9 mouse cellular contexts compared by ENCODE assay signal in the genomic region with DNA sequence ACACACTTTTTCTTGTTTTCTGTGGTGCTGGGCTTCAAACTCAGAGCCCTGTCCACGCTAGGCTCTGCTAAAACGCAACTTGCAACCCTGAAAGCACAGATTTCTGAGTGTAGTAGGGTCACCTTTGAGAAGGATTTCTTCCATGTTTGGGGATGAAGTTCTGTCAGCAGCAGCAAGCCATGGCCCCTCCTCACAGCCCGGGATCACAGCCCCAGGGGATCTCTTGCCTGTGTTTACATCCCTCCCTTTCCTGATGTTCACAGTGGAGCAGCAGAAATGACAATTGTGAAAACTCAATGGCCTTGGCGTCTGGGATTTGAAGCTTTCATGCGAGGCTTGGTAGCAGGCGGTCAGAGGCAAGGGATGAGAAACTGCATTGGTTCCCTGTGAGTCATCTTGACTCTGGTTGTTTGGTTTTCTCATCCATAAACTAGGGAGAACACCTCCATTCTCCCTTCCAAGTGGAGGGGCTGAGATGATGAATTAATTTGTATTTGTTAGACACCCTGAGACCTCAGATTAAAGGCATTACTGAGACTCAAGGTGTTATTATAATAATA. TPM values are rescaled to one million over a fixed set of nuclear protein-coding genes. Genes with fewer than 3 reads are reported as not detected.
A peak's percentile ranks its signal among the peaks of the same experiment; 100 is the strongest.
DNase-seq lines count a peak whose midpoint lies in the region; ATAC-seq lines count a peak whose summit lies in the region.
"Had no signal": no experiment of that assay in that cellular context is flagged by ENCODE, and none has a peak within 500 bp of the region (broad histone marks: within the 10 kb centered on the region; RNA-seq: fewer than 3 reads in every experiment).

Gene Plekhg3, plus strand, starts transcription at position 312 of the 560 bp plus-strand sequence.

- intact Hi-C loops in heart, postnatal 14 days (cut with DNase I), result loop anchor here (5.0 kb wide), 1 partner anchor 33 kb away; no protein-coding TSS in a partner anchor

- no peak for DNase-seq in frontal cortex, adult 2 months (ENCODE audit: extremely low spot score in 1 of 2, low spot score in 1 of 2)
- no peak for DNase-seq in frontal cortex, postnatal 25 days (ENCODE audit: low spot score in 2 of 2)
- DNase-seq in liver, embryonic 11.5 days (ENCODE audit: low spot score), result no peak
- DNase-seq in heart, postnatal 14 days, result no peak
- DNase-seq in neural tube, embryonic 10.5 days (ENCODE audit: extremely low spot score, low spot score), result no peak
- DNase-seq in frontal cortex, postnatal 14 days (ENCODE audit: low spot score in 2 of 2), result no peak

- H3K36me3 ChIP-seq in liver, embryonic 12.5 days, result no peaks in the 10 kb centered on the region
- H3K36me3 ChIP-seq in liver, embryonic 11.5 days (ENCODE audit: control insufficient read depth, insufficient read depth, low read length), result no peaks in the 10 kb centered on the region
- H3K36me3 ChIP-seq: lung, embryonic 15.5 days had no signal

- no peak within 1 kb of the TSS for H3K27ac ChIP-seq in liver, embryonic 12.5 days
- H3K27ac ChIP-seq in liver, embryonic 11.5 days (ENCODE audit: low read depth, low read length), result no peak within 1 kb of the TSS
- H3K27ac ChIP-seq: lung, embryonic 15.5 days had no signal

- H3K4me1 ChIP-seq in liver, embryonic 12.5 days, result peaks cover 25% of the 10 kb centered on the region; the same call in 1 of the 2 replicates
- H3K4me1 ChIP-seq in liver, embryonic 11.5 days (replicated peaks; ENCODE audit: control insufficient read depth, insufficient read depth, low read length), result peaks cover 16% of the 10 kb centered on the region

- 30% methylated on average over 6 of the region's 6 CpGs for WGBS in liver, embryonic 12.5 days (ENCODE audit: insufficient replicate concordance)
- 44% methylated on average over 6 of the region's 6 CpGs for WGBS in liver, embryonic 11.5 days

- H3K9ac ChIP-seq in liver, embryonic 12.5 days, result no peak within 1 kb of the TSS
- H3K9ac ChIP-seq in liver, embryonic 11.5 days (ENCODE audit: low read depth, low read length), result no peak within 1 kb of the TSS
- H3K9ac ChIP-seq: lung, embryonic 15.5 days had no signal

- peaks cover 98% of the 10 kb centered on the region for H3K27me3 ChIP-seq in liver, embryonic 12.5 days (replicated peaks)
- H3K27me3 ChIP-seq in liver, embryonic 11.5 days (replicated peaks; ENCODE audit: control insufficient read depth, insufficient read depth, low read length), result peaks cover 75% of the 10 kb centered on the region

- H3K4me3 ChIP-seq in liver, embryonic 12.5 days, result no peak within 1 kb of the TSS
- no peak within 1 kb of the TSS for H3K4me3 ChIP-seq in liver, embryonic 11.5 days (ENCODE audit: low read depth, low read length)
- H3K4me3 ChIP-seq: lung, embryonic 15.5 days had no signal

- peak within 1 kb of the TSS; percentile 72; the same call in 1 of the 2 replicates for H3K4me2 ChIP-seq in liver, embryonic 12.5 days
- no peak within 1 kb of the TSS for H3K4me2 ChIP-seq in liver, embryonic 11.5 days

- ATAC-seq in liver, embryonic 12.5 days, result no peak
- no peak for ATAC-seq in liver, embryonic 11.5 days (replicated peaks; ENCODE audit: low FRiP score)
- ATAC-seq in neutrophil, adult 5-6 weeks (ENCODE audit: extremely low read depth, insufficient number of reproducible peaks, low FRiP score, poor library complexity, severe bottlenecking), result no peak

- no peaks in the 10 kb centered on the region for H3K9me3 ChIP-seq in liver, embryonic 12.5 days (replicated peaks)
- no peaks in the 10 kb centered on the region for H3K9me3 ChIP-seq in liver, embryonic 11.5 days (ENCODE audit: control insufficient read depth, low read length)
- H3K9me3 ChIP-seq: lung, embryonic 15.5 days had no signal

RNA-seq across cellular contexts. Expression of gene Plekhg3, which starts in this region (rescaled TPM):
- polyA plus RNA-seq in frontal cortex, adult 2 months (2012; rRNA removed), result 11.6 and 12.6 TPM in 2 replicates
- 3.2 and 3.3 TPM in 2 replicates for polyA plus RNA-seq in liver, embryonic 12.5 days (2016; fragmentation: Nextera tagmentation; extraction: Ambion mirVana)
- 3.4 and 4.1 TPM in 2 replicates for polyA plus RNA-seq in liver, embryonic 11.5 days (2014; fragmentation: Nextera tagmentation; extraction: Ambion mirVana)
- total RNA-seq in heart, postnatal 14 days (2021), result 10 to 100 TPM; 19.1 to 20.4 TPM
- 47.4 and 51.1 TPM in 2 replicates for total RNA-seq in neutrophil, adult 5-6 weeks (2017)
